Mouse (Mus musculus) adrenal gland, postnatal 36 days (tissue): ENCODE measurements around the gene Thrb. TPM values are rescaled to one million over a fixed set of nuclear protein-coding genes. Genes with fewer than 3 reads are reported as not detected.
"Not testable (repeated sequence)": the region's sequence is repeated elsewhere in the genome, so short reads cannot be mapped to it uniquely, and the experiment has no call there.

Experiments
- DNase-seq, 2 experiments: peaks; one replicate each; pipeline ENCODE4 v3.0.0; 2021; ENCODE audit warnings: mixed read lengths in 1 of 2
- total RNA-seq, 2 experiments: library from RNA; stranded (reverse); gene quantifications; 2 replicates each; pipeline ENCODE4 v1.2.3; 2021

Gene Thrb
- total RNA-seq, 2 experiments from 2014 or later, result 26.5 to 102 TPM

DNA sequence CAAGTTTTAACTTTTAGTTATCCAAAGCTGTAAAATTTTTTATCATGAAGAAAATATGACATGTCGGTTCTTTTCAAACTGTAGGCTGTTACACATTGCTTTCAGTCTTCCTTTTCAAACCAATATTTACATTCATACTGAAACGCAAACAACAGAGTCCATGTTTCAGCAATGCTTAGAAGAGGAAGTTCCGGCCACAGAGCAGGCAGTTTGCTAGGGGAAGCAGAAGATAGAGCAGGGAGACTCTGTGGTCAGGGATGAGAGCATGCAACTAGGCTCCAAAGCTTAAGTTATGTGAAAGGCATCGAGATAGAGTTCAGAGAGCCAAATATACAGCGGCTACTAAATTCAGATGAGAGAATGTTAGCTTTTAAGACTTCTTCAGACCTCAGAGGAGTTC, 219.4 kb downstream of the Thrb start:
- DNase-seq, result no peak

DNA sequence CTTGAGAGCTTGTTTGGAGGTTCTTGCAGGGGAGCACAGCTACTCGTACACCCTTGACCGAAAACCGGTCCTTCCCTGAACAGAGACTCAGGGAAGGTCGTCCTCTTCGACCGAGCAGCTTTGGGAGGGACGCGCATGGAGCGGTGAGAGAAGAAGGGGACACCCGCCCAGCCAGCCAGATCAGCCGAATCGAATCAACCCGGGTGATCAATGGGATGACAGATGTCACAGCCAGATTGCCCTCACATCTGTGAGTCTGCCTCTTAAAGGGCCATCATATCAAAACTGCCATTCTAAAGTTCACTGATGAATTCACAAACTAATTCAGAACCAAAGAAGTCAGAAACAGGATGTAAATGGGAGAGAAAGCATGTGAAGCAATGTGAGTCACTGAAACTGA, 224.8 kb downstream of the Thrb start:
- DNase-seq, result no peak

DNA sequence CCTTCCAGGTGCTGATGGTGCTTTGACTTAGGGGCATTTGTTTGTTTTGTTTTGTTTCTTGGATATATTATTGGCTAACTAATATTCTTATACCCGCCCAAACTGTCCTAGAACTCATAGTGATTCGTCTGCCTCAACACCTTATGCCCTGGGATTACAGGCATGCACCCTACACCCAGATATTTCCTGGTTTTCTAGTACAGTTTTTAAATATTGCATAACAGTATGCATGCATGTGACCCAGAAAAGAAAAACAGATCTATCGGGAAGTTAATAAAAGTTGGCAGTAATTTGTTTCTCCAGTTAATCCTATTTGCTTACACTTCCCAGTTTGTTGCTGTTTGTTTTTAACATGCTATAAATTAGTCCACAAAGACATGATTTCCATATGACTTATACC, 225.3 kb downstream of the Thrb start:
- DNase-seq, result no peak

DNA sequence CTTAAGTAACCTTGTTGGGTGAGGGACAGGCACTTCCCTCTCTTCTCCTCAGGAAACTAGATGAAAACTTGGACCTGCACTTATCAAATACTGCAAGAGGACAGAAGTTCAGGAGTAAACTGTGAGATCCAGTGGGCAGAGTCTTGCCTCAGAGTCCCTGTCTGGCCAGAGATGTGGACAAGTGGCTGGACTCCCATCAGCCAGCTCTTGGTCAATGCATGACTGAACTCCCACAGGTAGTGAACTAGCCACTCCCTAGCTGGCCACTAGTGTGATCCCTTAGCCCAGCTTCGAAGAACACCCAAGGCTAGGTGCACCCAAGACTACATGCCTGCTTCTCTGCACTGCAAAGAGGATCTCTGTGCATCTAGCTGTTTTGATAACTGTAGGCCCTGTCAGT, 234.7 kb downstream of the Thrb start:
- no peak for DNase-seq

DNA sequence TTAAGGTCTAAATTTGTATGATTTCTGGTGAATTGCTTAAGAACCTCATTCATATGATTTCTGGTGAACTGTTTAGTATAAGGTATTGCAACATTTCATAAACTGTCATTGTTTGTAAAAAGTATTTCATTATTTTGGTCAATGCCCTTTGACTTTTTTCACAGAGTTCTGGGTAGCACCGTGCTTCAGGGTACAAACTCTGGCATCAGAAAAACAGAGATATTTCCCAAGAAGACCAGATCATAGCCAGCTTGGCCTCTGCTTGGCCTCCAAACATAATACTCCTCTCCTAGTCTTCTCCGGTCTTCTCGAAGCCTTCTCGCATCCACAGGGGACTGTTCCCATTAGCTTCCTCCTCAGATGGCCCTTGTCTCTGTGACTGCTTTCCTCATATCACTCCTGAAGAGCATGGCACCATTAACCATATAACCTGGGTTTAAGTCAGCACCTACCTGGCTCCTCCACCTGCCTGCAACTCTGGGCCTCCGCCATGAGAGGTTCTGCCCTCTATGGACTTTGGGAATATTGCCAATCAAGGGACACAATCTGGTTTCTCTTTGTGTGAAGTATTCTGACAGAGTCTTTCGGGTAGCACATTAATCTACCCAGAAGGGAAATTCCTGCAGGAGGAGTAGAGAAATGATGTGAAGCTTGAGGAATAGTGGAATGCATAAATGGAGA, 239.8 kb downstream of the Thrb start:
- DNase-seq, result no peak

DNA sequence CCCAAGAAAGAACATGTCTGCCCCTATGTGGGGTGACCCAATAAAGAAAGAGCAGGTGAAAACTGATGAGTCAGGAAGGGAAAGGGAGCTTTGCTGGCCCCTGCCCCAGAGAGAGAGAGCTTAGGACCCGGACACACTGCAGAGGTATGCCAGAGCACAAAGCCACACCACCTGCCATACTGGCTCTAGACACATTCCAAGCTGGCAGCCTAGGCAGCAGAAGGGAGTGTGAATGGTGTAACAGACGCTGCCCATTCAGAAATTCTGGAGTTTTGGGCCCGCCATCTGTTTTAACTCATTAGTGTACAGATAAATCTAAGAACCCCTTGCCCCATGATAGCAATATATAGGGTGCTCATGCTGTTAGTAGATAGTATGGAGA, 240.3 kb downstream of the Thrb start:
- DNase-seq, result no peak

DNA sequence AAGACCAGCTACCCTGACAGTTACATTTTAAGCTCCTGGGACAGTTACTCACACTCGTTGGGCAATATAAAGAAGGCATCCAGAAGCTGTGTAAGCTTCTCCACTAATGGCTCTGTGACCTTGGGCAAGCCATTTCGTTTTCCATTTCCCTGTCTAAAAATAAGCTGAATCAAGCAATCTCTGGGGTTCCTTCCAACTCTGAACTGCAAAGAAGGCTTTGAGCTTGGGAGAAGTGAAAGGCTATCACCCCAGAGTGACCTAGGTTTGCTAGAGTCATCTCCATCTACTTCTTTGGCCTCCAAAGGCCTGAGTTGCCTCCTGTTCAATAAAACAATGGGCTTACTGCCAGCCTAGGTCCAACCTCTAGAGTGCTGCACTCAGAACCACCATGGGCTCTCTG, 242.4 kb downstream of the Thrb start:
- DNase-seq, result peak; percentile 15 to 22

DNA sequence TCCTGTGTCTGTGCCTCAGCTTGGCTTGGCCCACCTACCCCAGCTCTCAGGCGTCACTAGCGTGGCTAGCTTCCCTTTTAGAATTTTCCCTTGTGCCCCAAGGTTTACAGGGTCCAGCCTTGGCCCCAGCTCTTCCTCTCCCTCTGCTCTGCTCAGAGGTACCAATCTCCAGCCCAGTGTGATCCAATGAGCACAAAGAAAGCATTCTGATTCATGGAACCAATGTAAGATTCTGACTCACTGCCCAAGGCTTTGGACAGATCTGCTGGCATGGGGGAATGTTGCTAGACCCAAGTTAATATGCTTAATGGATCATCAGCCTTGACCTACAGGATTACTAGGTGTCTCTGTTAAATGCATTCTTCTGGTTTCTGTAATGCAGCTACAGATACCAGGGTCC, 243.1 kb downstream of the Thrb start:
- peak; percentile 32 to 41 for DNase-seq

DNA sequence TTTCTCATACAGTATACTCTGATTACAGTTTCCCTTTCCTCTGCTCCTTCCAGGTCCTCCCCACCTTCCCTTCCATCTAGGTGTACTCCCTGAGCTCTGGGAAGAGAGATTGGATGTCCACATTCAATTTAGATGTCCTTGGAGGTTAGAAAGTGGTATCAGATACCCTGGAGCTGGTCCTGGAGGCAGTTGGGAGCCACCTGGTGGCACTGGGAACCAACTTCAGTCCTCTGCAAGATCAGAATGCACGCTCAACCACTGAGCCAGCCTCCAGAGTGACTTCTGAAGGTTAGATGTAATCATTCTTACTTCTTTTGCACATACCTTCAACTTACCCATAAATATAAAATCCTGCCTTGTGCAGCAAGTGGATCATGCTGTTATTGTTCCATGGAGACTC, 244.5 kb downstream of the Thrb start:
- DNase-seq, result peak in 1 of 2 experiments; percentile 52

DNA sequence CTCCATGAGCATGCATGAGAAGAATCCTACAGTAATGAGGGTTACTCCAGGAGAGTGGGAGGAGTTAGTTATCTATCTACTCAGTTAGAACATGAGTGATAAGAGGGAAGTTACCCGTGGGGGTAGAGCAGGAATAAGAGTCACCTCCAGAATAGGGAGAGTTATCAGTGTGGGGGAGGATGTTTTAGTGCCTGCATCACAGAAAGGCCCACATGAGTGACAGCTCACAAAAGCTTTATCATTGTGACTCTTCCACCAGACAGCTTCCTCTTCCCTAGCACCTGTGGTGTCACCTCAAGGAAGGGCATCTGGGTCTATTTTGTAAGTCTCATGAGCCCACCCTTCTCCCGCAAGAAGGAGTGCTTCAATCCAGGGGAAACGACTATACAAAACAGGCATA, 245.6 kb downstream of the Thrb start:
- DNase-seq, result no peak

DNA sequence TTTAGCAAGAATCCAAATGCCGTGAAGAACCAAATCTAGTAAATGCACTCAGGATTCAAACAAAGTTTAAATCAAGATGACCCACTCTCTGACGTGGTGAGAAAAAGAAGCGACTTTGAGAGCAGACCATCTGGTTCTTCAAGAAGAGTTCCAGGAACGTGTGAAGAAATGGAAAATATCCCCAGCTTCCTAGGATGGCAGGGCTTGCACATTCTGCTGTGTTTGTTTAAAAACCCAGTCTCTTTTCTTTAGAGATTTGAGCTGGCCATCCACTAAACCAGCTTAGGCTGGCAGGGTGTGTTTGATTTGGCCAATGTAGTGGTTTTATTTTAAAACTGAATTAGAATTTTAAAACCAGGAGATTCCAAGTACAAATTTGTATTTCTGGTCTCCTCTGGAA, 246.9 kb downstream of the Thrb start:
- no peak for DNase-seq

DNA sequence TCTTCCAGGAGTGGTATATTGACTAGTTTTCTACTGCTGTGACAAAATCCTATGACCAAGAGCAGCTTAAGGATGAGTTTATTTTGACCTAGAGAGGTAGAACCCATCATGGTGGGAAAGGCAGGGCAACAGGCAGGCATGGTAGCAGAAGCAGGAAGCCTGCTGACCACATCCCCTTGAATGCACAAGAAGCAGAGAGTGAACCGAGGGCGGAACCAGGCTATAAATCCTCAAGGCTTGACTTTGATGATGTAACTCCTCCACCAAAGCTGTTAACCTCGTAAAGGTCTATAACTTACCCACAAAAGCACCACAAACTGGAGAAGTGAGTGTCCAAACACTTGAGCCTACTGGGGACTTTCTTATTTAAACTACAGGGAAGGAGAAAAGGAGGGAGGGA, 251.1 kb downstream of the Thrb start:
- no peak for DNase-seq

DNA sequence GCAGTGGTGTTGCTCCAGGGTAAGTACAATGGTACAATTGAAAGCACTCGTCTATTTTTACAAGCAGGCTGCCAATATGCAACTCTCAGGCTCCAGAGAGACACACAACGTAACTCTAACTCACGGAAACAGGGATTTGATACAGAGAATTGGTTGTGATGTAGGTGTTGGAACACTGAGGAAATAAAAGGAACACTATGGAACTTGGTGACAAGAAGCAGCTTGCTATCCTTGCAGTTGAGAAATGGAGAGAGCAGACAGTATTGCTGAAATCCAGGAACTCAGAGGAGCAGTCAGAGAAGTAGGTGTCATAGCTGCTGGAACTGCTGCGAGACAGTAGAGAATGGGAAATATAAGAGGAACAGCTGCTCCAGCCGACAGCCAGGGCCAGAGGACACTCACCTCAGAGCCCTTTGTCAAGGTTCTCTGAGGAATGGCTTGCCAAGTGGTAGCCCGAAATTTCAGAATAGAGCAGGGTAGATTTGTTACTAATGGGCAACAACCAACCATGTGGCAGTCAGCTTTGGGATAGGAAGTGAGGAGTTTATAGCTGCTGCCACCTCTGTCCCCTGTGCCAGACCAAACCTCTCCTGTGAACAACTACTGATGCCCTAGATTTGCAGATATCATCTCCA, 252.6 kb downstream of the Thrb start:
- no peak for DNase-seq

DNA sequence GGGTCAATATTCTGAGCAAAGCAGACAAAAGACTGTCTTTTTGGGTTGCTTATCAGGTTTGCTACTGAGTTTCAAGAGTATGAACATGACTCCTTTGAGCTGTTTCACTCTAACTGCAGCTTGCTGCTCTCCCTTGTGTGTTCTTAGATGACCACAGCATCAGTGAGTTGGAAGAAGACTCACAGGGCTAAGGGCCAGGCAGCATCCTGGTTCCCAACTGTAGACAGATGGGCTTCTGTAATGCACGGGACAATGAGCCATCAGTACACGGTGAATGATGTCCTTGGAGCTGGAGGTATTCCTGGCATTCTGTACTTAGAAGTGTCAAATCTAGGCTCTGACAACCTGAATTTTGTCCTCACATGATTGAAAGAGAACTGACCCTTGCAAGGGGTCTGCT, 255.5 kb downstream of the Thrb start:
- no peak for DNase-seq

DNA sequence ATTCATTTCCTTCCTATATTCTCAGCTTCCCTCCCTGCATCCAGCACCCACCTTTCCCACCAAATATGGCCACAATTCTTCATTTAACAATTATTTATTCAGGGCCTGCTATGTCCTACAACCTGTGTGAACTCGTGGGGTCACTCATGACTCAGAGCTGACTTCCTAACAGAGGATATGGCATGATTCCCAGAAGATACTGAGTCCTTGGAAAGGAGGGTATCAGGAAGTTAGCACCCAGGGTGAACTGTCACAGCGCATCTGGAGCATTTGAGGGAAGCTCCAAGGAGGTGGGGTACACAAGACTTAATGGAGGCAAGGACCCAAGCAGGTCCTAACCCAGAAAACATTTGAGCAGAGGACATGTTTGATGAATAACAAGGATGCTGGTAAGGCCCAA, 256.6 kb downstream of the Thrb start:
- DNase-seq, result peak in 1 of 2 experiments; percentile 12

DNA sequence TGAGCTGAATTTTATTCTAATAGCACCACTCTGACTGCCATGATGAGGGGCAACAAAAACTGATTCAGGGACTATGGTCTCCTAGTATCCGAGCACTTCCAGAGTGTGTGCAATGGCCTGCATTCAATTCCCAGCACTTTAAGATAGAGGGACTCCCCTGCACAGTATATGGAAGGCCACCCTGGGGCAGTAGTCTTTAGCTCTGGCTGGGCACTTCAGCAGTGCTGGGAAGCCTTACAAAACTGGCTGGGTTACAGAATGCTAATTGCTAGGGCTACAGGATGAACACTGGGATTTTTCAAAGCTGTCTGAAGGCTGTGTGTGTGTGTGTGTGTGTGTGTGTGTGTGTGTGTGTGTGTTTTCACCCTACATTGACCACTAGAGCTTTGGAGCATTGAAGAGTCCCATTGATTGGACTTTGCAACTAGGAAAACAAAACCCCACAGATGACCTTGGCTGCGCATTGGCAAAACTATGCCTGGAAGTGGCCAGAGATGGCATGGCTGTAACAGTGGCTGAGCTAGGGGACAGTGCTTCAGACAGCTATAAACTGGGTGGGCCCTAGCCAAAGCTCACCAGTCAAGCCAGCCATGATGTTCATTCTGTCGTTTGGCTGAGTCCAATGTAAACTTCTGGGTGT, 257.2 kb downstream of the Thrb start:
- no peak for DNase-seq

DNA sequence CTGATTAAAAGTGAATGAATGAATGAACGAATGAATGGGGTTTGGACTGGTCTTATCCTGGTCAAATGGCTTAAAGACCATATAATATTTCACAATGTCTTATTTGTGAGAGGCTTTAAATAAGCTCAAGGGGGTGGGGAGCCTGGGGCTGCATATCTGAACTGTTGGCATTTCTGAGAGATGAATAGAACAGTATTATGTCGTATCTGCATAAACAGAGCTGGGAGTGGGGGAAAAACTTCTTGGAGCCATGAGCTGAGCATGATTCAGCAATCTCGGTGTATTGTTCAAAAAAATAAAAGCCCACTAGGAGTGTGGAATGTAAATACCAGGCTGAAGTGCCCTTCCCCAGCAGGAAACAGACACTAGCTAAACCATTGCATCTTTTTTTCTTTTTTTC, 257.8 kb downstream of the Thrb start:
- DNase-seq, result no peak

DNA sequence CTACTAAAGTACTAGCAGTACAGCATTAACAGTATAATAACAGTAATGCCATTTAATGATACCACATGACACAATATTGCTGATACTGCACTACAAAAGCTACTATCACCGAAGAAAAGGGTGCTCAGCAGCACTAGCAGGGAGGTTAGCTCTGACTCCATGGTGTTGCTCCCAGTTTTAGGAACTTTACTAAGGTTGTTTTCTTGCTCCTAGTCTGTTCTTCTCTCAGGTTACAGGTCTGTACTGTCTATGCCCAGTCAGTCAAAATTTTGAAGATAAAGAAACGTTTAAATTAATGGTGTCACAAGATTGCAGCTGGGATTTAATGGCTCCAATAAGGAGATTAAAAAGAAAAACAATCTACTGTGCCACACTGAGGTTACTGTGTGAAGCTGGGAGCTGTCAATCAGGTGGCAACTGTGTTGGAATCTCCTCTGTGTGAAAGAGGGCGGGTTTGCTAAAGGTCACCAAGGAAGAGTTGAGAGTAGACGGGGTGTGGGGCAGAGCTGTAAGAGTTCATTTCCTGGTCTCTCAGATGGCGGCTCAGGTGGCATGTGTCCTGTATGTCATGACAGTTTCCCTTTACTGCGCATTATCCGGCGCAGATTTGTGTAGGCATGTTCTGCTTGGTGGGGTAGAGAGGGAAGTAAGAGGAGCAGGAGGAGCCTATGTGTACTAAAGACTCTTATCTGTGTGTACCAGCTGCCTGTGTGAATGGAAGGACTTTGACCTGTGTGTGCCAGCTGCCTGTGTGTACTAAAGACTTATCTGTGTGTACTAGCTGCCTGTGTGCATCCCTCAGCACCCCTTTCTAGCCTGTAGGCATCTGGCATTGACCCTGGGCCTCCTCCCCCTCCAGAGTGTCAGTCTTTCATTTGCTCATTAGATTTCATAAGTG, 263.0 kb downstream of the Thrb start:
- DNase-seq, result no peak

DNA sequence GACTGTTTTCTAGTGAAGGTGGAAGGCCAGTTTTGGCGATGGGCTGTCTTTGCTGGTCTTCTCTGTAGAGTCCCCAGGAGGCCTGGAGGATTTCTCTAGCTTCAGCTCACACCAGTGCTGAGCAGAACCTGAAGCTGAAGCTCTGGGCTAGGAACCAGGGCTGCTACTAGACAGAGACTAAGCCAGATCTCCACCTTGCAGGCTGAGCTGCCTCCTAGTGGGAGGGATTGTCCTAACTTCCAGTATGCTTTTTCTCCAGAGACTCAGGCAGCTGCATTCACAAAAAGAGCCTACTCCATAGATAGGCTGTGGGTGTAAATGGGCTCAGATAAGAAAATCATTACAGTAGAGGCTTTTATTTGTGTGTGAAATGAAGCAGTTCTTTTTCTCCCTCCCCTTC, 267.4 kb downstream of the Thrb start:
- DNase-seq, result peak; percentile 49 to 55

DNA sequence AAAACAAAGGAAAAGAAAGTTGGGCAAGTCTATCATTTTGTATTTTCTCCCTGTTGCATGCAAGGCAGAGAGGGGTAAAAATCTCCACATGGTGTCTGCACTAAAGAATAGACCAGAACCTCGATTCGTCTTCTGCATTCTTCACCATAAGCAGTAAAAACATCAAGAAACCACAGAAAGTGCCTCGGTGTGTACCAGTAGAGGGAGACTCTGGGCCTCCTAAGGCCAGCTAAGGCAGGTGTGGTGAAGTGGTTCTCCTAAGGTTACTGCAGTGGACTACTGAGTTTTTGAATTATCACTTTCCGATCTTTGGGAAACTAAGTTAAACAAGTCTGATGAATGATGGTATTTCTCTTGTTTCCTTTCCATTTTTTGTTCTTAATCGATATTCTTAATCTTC, 269.5 kb downstream of the Thrb start:
- DNase-seq, result no peak

DNA sequence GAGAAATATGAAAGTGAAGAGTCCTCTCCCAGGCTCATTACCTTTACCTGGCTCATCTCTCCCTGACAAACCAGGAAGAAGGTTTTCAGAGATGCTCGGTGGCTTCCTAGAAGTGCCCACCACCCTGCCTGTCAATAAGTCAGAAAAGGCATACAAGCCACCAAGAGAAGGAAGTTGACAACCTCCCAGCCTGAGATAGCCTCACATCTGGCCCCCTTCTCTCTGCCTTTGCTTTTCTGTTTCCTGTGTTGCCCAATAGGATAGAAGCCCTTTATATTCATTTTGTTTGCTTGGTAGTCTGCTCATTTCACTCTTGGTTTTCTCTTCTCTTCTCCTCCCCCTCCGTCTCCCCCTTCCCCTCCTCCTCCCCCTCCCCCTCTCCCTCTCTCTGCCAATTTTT, 273.4 kb downstream of the Thrb start:
- DNase-seq, result no peak

DNA sequence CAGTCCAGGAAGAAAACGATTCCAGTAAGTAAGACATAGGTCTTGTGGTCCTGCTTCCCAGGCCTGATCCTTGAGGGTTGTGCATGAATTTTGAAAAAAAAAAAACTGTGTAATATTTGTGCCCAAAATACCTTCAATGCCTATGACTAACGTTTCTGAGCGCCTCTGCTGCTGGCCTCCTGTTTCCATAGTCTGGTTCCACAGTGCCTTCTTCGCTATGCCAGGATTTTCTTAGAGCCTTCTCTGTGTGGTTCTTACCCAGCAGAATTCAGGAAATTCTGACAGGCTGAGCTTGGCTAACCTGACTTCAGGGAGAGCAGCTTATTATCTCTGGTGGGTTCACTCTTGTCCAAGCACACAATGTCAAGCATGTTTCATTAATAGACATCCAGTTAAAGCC, 274.7 kb downstream of the Thrb start:
- DNase-seq, result not testable (repeated sequence)

DNA sequence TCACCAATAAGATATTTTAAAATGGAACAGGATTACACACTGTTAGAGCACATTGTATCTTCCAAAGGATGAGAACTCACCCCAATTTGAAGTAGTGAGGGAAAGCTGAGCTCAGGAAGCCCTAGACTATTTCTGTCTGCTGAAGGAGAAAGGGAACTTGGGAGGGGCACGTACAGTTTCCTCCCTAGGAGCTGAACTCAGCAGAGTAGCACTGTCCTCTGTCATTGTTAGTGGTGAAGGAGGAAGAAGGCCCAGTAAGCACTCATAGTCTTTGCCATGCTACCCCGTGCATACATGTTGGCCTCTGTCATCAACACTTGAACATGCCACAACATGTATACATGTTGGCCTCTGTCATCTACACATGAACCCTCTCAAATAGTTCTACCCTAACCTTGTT, 294.0 kb downstream of the Thrb start:
- no peak for DNase-seq
